Mouse (Mus musculus): ENCODE results near the gene A3galt2.

The A3galt2 gene

DNA sequence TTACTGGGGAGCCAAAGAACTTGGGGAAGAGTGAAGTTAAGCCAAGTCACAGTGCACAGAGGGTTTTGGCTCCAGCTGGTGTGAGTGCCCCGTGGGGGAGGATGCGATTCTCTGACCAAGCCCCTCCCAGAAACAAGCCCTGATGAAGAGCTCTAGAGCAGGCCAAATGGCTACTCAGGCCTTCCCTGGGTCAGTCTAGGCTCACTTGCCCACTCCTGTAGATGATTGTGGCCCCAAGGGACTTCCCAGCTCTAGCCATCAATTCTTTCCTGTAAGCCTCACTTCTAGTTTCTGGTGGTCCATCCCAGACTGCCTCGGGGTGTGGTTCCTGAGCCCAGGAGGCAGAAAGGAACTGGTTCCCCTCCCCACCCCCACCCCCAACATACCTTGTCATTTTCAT lies at the start of gene A3galt2:
Gene A3galt2, plus strand, starts transcription at position 301 of the 400 bp plus-strand sequence.
- DNase-seq (ENCODE audit: low spot score in 2 of 2): no peak

DNA sequence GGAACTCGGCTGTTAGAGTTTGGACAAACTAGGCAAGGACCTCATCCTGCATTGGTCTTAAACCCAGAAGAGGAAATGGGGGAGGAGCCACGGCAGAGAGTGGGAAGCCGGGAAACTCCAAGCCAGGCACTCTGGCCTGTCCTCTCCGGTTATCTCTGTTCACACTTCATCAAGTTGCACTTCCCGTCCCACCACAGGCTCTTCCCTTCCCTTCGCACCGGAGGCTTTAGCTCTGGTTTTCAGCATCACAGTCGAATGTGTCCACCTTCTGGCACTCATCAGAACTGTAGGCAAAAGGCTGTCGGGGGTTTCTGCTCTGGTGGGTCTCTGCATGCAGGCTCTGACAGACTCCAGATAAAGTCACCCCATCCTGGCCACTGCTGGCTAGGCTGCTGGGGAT lies 48.5 kb upstream of the A3galt2 start:
- no peak for DNase-seq (ENCODE audit: low spot score in 2 of 2)

DNA sequence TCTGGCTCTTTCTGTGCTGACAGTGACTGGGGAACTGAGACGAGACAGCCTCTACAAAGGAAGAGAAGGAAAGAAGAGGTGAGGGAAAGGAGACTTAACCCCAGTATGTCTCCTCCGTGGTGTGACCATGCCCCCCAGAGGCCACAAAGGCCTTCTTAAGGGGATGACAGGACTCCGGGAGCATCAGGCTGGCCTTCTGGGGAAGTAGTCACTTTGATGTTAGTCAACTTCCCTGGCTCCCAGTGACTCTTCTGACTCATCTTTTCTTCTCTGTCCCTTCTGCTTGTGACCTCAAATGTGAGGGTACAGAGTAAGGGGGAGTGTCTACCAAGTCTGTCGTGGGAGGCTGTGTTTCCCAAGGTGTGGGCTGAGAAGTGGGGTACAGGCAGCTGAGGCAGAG lies 47.8 kb upstream of the A3galt2 start:
- no peak for DNase-seq (ENCODE audit: low spot score in 2 of 2)

DNA sequence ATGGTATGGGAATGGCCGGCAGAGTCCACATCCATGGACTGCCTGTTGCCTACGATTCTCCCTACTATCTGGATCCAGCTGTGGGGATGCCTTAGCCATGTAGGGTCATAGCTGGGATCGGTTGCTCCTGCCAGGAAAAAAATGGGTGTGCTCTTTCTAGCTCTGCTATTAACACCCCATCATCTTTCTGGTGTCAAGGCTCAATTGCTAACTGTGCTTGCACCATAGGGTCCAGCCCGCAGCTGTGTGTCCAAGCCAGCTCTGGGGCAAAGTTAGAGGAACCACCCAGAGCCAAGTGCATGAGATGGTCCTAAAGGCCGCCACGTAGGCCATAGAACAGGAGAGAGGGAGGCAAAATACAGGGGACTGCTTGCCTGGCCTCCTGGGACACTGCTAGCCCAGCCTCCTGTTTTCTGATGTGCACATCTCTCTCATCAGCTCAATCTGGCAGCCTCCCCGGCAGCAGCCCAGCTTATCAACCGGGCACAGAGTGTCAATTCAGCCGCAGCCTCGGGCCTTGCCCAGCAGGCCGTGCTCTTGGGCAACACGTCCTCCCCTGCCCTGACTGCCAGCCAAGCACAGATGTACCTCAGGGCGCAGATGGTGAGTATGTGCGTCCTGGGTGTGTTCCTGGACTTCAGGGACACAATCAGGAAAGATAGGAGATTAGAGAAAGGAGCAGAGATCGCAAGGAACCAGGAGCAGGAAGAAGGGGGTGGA lies 45.9 kb upstream of the A3galt2 start:
- no peak for DNase-seq (ENCODE audit: low spot score in 2 of 2)

GRCm38 (mm10) chr4:128709781-128710166 lies 45.4 kb upstream of the A3galt2 start:
- no peak for DNase-seq (ENCODE audit: low spot score in 2 of 2)

DNA sequence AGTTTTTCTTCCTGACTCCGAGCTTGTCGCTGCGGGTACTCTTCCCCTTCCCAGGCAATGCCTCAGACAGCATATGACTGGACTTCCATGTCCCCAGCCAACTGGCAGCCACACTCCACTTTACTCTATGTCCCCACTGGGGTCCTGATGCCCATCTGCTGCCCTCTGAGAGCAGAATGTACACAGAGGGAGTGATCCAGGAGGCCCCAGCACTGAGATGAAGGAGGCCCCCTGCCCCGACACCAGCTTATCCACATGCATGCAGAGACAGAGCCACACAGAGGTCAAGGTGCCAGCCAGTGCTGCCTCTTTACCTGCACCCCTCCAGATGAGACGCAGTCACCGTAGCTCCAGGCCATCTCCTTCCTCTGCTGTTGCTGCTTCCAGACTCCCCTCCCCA lies 44.9 kb upstream of the A3galt2 start:
- DNase-seq (ENCODE audit: low spot score in 2 of 2): no peak

DNA sequence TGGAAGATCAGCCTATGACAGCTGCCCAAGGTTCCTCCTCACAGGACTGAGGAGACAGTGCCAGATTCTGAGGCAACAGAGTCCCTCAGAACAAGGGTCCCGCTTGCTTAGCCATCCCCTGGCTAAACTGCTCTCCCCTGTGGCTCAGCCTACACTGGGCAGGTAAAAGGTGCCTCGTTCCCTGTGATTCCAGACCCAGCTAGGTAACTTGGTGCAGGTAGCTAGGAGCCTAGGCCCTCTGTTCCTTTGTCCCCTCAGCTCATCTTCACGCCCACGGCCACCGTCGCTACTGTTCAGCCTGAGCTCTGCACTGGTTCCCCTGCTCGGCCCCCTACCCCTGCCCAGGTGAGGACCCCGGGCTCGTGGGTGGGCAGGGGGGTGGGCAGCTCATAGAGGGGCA lies 44.4 kb upstream of the A3galt2 start:
- DNase-seq (ENCODE audit: low spot score in 2 of 2): no peak

GRCm38 (mm10) chr4:128711455-128712135 lies 43.6 kb upstream of the A3galt2 start:
- DNase-seq (ENCODE audit: low spot score in 2 of 2): peak; percentile 83 to 97

DNA sequence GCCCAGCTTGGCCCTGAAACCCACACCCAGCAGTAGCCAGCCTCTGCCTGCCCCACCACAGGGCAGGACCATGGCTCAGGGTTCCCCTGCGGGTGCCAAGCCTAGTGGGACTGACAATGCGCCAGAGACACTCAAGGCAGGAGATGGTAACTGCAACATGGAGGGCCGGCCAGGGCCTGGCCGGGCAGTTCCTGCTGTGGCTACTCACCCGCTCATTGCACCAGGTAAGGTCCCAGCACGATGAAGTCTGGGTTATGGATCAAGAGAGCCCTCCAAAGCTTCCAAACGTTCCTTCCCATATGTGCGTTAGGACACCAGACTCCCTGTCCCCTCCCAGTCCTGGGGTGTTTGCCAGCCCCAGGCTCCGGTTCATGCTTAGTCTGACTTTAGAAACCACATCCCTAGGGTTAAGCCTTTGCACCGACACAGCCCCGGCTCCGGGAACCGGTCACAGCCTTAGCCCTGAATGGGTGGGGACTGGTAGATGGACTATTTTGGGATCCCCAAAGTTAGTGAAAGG lies 43.0 kb upstream of the A3galt2 start:
- no peak for DNase-seq (ENCODE audit: low spot score in 2 of 2)

- no peak for DNase-seq (ENCODE audit: low spot score in 2 of 2)
These were observed 42.2 kb upstream of the A3galt2 start for GRCm38 (mm10) chr4:128712941-128713340.

- peak in 1 of 2 experiments; percentile 78 for DNase-seq (ENCODE audit: low spot score in 2 of 2)
These were observed 39.6 kb upstream of the A3galt2 start for GRCm38 (mm10) chr4:128715241-128716204.

- no peak for DNase-seq (ENCODE audit: low spot score in 2 of 2)
These were observed 38.9 kb upstream of the A3galt2 start for GRCm38 (mm10) chr4:128716279-128716678.

DNA sequence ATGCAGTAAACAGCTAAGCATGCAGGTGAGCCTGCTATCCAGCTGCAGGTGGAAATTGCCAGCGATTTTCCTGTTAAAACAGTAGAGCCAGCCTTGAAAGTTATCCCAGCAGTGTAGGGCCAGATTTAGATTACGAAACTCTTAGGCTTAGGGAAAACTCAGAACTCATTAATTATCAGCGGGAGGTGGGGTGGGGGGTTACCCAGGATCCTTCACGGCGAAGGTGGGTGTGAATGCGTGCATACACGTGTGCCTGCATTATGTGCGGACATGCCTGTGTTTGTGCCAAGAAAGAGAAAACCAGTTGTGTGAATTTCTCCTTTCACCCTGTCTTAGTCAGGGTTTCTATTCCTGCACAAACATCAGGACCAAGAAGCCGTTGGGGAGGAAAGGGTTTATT lies 38.4 kb upstream of the A3galt2 start:
- DNase-seq (ENCODE audit: low spot score in 2 of 2): no peak

- peak in 1 of 2 experiments; percentile 68 for DNase-seq (ENCODE audit: low spot score in 2 of 2)
These were observed 35.1 kb upstream of the A3galt2 start for GRCm38 (mm10) chr4:128720110-128720509.

DNA sequence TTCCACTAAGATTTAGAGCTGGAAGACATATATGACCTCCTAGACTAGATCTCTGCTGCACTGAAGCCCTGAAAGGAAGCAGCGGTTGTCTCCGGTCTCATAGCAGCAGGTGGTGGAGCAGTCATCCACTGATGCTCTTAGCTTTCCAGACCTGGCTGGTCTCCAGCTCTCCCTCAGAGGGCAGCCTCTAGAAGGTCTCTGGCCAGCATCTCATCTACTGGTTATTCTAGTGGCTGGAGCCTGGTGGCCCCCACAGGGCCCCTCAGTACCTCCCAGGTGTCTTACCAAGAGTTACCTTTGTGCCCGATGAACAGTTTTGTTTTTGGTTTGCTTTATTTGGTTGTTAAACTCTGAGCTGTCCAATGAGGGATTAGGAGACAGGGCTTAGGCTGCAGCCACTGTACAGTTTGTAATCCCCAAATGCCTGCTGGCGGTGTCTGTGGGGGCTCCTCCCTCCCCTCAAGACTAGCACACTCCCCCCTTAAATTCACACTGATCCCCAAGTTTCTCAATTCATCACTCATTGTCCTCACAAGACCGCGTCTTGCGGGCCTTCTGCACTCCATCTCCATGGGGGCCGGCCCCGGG lies 34.0 kb upstream of the A3galt2 start:
- no peak for DNase-seq (ENCODE audit: low spot score in 2 of 2)

DNA sequence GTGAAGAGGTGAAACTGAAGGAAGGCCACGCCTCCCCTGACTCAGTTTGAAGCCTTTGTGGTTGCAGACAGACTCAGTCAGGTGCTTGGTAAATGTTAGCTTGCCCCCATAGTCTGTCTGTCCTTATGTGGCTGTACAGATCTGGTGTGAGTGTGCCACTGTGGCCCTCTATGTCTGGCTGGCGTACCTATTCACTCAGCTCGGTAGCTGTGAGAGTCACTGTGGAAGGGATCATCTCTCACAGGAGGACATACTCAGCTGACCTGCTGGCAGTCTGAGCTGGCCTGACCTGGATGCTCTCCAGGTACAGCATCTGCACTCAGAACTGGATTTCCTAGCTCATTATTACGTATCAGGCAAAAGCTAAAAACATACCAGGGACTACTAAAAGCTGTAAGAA lies 33.4 kb upstream of the A3galt2 start:
- DNase-seq (ENCODE audit: low spot score in 2 of 2): no peak

- DNase-seq (ENCODE audit: low spot score in 2 of 2): no peak
These were observed 32.2 kb upstream of the A3galt2 start for GRCm38 (mm10) chr4:128722932-128723331.

DNA sequence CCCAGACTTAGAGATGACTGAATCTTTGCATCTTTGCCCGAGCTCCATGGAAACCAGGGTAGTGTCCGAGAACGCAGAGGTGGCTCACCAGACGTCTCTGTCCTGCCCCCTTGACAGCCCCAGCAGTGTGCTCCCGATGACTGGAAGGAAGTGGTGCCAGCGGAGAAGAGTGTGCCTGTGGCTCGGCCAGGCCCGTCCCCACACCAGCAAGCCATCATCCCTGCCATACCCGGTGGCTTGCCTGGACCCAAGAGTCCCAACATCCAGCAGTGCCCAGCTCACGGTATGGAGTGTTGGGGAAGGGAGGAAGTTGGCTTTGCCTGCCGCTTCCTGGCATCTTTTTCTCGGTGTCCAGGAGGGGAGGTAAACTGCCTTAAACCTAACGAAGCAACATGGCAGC lies 31.7 kb upstream of the A3galt2 start:
- DNase-seq (ENCODE audit: low spot score in 2 of 2): no peak

DNA sequence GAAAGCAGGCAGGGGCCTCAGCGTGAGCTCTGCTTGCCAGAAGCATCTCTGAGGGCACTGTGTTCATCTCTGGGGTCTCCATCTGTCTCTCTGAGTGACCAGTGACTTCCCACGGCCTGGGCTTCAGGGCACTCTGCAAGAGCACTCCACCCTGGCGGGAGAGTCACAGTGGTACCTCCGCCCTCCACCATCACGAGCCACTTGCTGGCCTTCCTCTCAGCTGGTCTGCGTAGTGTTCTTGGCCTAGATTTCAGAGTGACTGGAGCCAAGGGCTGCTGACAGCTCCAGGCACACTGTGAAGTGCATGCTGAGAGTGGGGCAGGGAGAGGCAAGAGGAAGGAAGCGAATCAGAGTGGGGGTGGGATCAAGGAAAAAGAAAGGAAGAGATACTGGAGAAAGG lies 31.1 kb upstream of the A3galt2 start:
- DNase-seq (ENCODE audit: low spot score in 2 of 2): no peak

- DNase-seq (ENCODE audit: low spot score in 2 of 2): peak in 1 of 2 experiments; percentile 69
These were observed 28.0 kb upstream of the A3galt2 start for GRCm38 (mm10) chr4:128727019-128727720.
